Mouse (Mus musculus) mesoderm, embryonic 11.5 days (tissue): ENCODE data around the gene 1110008L16Rik.
"Not testable (repeated sequence)": the region's sequence is repeated elsewhere in the genome, so short reads cannot be mapped to it uniquely, and the experiment has no call there.

ENCODE experiments used
- DNase-seq: peaks from one replicate; pipeline ENCODE4 v3.0.0-alpha.2; 2012; ENCODE audit warnings: low read depth, low spot score

The 1110008L16Rik gene

DNA sequence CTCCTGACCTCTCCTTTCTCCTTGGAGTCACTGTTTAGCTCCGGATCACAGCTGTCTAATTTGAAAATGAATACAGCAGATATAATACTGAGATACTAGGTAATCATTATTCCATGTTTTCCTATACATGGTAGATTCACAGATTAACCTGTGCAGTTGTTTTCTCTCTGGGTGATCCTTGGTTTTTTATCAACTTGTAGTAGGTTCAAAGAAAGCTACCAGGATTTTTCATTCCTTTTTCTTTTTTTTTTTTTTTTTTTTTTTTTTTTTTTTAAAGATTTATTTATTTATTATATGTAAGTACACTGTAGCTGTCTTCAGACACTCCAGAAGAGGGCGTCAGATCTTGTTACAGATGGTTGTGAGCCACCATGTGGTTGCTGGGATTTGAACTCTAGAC lies 39.1 kb downstream of the 1110008L16Rik start:
- DNase-seq = not testable (repeated sequence)

DNA sequence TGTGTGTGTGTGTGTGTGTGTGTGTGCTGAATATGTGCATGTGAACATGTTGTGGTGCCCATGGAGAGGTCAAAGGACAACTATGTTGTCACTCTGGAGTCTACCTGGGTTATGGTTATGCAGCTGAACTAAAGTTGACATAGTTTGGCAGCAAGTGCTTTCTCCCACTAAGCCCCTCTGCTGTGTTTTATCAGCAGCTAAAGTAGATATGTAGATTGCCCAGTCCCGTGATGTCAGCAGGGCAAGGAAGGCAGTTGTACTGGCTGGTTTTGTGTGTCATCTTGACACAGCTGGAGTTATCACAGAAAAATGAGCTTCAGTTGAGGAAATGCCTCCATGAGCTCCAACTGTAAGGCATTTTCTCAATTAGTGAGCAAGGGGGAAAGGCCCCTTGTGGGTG lies 43.7 kb downstream of the 1110008L16Rik start:
- not testable (repeated sequence) for DNase-seq

DNA sequence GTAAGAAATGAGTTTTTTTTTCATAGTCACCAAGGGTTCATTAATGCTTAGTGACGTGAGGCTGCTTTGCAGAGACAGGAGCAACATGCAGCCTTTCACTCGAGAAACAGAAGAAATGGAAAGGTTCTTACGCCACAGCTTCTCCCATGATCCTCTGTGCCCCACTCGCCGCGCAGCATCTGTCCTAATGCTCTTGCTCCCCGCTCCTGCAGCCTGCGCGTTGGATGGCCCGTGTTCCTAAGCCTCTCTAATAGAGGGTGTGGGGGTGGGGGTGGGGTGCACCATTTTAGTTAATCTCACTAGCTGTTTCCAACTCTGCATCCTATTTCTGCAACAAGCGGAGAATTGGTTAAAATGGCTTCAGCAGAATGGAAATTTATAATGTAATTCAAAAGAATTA lies 44.6 kb downstream of the 1110008L16Rik start:
- DNase-seq = no peak

DNA sequence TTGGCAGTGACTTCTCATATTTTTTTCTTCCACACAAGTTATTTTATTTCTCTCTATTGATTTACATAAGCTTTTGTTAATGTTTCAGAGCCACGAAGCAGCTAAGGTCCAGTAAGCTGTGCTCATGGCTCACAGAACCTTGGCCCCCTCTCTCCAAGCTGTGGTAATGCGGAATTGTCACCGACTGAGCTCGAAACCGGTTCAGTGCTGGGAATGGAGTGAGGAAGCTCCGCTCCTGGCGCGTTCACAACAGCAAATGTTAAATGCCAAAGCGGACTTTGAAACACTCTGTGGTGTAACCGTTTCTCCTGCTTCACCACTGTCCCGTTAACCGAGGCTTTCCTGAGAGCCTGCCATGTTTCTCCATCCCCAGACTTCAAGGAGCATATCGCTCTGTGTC lies 45.2 kb downstream of the 1110008L16Rik start:
- DNase-seq = no peak

DNA sequence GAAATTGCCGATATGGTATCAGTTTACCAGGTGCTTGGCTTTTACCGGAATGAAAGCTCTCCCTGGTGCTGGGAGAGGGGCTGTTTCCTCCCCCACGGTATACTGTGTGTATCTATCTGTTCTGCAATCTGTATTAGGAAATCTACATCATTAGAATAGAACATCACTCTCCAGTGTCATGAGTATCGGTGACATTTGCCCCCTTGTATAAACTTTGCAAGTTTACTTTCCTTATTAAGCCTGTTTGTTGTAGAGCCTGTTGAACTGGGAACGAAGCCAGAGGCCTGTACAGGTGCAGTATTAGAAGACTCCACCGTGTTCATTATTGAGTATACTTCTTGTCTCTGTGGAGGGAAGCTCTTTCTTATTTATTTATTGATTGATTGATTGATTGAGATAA lies 54.0 kb downstream of the 1110008L16Rik start:
- DNase-seq = no peak

DNA sequence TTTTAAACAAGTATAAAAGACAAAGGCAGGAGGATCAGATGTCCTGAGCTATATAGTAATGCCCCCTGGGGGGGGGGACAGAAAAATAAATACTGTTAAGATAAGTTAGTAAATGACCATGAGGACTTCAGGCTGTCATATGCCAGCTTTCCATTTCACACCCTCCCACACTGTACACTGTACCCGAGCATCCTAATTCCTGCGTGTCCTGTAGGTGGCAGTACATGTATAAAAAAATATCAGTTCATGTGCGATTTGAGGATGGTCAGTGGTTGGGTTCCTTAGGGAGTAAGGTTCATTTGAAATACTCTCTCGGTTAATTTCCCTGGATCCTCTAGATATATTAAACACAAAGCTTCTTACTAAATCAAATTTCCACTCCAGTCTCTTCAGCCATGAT lies 55.5 kb downstream of the 1110008L16Rik start:
- DNase-seq = peak; percentile 43

DNA sequence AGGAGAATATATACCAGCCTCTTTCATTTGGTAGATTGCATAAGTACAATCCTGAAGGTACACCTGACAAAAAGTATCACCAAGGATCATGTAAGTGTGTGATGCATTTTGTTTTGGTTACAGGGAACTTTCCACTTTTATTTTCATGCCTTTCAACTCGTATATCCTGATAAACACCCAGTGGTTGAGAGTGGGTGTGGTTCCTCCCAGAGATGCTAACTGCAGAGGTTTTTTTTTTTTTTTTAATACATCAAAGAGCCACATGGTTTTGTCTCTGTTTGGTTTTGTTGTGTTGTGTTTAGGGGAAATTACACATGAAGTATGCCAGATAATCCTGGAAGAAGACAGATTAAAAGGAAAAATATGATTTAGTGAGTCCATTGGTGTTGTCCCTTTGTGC lies 57.9 kb downstream of the 1110008L16Rik start:
- DNase-seq = no peak

DNA sequence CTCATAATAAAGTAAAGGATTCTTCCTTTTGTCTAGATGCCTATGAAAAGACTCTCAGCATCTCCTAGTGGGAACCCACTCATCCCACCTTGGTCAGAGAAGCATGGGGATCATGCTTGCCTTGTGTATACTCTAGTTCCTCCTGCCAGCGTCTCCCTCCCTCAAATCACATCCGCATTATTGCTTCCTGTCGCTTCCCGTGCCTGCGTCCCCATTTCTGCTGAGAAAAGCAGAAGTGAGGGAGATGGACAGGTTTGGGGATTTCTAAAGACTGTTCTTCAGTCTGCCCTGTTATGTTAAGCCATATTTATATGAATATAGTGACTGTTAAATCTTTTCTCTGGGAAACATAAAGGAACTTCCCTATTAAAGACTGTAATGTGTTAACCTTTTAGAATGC lies 61.6 kb downstream of the 1110008L16Rik start:
- no peak for DNase-seq

DNA sequence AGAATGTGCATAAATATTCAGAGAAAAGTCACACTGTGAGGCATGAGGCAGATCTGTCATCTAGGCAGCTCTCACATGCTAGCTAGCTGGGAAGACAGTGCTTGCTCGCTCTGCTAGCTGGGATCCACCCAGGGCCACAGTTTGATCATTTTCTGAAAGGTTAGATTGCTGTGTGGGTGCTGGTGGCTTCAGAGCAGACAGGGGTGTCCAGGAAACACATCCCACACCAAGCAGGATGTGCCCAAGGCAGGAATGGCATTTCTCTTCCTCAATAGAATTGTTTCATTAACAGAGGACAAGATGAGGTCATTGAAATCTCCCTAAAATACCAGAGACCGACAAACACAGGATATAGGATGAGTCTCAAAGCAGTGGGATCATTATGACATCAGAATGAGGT lies 65.7 kb downstream of the 1110008L16Rik start:
- DNase-seq = no peak

DNA sequence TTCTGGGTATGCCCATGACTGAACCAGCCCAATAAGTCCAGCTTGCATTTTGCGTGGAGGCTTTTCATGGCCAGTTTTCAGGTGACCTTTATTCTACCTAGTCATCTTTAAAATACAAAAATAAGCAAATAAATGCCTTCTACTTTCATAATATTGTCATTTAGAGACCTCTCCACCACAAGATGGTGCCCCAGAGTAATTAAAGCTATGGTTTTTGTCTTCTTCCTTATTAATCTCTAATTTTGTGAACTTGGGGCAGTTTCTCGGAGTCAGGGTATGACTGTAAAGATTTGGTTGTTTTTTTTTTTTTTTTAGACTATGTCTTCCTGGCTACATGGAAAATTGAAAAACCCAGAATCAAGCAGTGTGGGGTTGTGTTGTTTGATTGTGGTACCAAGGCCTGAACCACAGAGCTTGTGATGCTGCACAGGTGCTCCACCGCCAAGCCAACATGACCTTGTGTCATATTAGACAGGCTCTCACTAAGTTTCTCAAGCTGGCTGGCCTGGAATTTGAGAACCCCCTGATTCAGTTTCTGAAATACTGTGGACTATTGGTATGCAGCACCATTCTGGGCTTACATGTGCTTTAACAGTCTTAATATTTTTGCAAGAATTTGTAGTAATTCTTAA lies 73.2 kb downstream of the 1110008L16Rik start:
- DNase-seq = no peak

DNA sequence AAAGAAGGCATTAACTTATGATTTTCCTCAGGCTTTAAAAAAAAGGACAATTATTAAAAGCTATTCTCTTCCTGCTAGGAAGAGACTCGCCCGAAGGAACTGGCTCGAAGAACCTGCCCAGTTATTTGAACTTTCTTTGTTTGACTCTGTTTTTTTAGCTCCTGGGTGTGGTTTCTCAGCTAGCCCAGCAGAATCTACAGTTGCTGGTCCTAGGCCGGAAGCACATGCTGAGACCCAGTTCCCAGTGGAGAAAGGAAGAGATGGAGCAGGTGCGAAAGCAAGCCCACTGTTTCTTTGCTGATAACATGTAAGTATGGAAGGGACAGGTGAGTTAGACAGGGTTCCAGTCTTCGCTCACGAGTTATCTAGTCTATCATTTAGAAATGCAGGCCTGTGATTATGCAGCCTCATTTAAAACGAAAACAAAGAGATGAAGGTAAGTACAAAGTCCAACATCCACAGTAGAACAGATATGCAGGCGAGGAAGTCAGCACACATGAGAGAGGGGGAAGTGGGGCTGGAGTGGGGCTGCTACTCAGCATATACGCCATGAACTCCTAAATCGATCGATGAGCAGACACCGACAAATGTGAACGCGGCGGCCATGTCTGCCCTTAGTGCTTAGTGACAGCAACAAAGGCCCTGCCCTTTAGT lies 77.7 kb downstream of the 1110008L16Rik start:
- no peak for DNase-seq

DNA sequence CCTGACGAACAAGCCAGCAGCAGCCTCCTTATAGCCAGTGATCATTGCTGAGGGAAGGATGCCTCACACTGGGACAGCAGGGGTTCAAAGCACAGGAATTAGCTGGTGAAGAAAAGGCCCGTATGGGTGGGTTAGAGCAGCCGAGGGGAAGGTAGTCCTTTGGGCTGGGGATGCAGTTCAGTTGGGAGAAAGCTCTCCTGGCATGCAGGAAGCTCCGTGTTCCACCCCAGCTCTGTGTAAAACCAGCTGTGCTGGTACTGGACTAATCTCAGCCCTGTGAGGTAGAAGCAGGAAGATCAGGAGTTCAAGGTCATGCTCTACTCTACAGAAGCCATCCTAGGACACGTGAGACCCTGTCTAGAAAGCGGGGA lies 78.2 kb downstream of the 1110008L16Rik start:
- DNase-seq = no peak

DNA sequence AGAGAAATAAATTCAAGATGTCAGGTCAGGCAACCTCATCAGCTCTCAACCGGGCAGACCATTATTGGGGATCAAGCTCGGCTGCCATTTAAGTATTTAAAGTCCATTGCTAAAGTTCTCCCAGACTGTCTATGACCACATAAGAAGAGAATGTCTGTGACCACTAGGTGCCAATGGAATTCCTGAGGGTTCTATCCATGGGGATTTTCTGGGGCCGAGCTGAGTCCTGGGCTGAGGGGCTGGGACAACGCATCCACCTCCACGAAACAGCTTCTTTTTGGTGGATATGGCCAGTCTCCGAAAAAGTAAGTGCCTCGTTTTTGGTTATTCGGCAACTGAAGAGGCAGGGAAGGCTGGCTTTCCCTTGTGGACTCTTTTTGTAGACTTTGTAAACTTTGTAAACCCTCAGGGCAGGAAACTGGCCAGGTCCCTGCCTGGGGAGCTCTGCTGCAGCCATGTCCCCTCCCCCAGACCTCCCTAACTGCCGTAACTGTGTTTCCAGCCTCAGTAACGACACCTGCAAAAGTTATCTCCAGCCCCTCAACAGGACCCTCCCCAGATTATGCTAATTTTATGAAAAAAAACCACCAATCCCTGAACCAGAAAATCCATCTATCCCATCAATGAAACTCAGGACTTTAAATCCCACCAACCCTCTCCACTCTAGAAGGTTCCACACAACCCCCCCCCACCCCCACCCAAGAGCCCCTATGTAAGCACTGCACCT lies 84.8 kb downstream of the 1110008L16Rik start, which contains the start of gene Psma6:
Gene Psma6, plus strand, starts transcription at position 200 of the 727 bp plus-strand sequence.
- DNase-seq = peak; percentile 14

DNA sequence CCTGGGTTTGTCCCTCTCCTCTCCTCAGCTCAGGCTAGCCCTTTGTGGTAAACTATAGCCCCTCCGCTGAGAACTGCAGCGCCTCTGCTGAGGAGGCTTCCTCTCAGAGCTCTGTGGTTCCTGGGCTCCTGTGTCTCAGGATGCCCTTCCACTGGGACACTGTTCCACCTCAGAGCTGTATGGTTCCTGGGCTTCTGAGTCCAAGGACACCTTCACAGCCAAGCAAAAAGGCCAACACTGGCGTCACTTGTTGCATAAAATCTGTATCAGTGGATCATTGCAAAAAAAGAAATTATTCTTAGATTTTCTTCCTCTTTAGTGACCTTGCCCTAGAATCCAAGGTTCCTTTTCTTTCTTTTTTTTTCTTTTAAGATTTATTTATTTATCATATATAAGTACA lies 85.4 kb downstream of the 1110008L16Rik start:
- DNase-seq = no peak

DNA sequence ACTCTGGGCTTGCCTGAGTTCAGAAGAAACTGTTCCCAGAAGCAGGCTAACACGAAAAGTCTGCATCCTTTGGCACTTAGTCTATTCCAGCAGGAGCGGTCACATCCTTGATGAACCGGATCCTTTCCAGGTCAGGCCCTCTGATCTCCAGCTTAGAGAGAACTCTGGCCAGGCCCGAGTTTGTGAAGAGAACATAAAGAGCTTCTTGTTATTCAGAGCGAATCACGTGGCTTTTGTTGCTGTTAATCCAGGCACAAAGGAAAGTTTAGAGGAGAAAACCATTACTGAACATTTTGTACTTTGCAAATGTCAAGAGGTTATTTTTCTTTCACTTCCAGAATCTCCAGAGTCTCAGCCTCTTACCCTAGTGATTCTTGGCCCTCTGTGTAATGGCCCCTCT lies 86.6 kb downstream of the 1110008L16Rik start:
- peak; percentile 13 for DNase-seq

DNA sequence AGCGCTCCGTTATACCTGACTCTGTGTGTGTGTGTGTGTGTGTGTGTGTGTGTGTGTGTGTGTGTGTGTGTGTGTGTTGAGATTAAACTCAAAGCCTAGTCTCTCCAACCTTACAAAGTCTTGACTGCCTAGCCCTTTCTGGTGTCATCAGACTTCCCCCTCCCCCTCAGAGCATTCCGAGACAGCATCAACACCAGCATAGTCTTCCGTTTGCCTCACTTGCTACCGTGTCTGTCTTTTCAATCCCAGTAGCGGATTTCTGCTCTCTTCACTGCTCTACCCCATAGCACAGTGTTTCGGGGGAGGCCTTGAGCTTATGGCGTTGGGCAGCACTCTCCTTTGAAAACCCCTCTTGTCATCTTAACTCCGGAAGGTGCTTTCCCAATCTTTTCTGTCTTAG lies 87.1 kb downstream of the 1110008L16Rik start:
- DNase-seq = no peak

DNA sequence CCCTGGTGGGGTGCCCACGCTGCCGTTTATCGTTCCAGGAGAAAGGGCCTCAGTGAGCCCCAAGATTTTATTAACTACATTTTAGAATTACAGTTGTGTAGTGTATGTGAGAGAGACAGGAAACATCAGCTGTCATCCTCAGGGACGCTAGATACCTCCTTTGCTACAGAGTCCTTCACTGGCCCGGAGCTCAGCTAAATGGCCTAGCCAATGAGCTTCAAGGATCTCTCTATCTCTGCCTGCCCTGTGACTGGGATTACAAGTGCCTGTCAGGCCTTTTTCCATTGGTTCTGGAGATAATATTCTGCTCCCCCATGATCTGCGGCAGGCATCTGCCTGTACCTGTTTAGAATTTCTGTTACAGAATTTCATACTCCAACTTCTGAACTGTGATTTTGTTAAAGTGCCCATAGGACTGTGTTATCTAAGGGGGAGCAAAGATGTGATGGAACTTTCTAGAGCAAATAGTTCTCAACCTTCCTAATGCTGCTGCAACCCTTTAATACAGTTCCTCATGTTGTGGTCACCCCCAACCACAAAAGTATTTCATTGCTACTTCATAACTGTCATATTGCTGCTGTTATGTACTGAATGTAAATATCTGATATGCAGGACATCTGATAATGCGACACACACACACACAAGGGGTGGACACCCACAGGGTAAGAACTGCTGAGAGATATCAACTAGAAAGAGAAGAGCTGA lies 87.9 kb downstream of the 1110008L16Rik start:
- DNase-seq = no peak

DNA sequence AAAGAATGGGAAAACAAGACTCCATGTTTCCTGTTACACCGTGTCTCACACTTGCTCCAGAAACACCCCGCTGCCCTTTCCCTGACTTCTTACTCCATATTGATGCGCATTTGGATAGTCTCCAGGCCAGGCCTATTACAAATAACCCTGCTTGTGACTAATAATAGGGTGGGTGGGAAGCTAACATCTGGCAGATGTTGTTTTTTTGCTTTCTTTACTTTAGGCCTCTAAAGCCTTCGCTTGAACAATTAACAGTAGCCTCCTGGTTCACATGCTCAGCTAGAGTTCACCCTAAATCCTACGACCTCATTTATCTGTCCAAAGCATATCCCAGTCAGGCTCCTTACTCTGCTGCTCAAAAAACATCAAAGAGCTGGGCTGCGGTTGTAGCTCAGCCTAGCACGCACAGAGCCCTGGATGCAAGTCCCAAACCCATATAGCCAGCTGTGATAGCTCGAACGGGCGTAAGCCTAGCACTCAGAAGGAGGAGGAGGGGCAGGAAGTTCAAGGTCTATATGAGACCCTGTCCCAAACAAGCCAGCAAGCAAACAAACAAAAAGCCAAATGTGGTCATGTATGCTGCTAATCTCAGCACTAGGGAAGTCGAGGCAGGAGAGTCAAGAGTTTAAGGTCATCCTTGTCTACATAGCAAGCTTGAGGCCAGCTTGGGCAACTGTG lies 88.5 kb downstream of the 1110008L16Rik start:
- no peak for DNase-seq

DNA sequence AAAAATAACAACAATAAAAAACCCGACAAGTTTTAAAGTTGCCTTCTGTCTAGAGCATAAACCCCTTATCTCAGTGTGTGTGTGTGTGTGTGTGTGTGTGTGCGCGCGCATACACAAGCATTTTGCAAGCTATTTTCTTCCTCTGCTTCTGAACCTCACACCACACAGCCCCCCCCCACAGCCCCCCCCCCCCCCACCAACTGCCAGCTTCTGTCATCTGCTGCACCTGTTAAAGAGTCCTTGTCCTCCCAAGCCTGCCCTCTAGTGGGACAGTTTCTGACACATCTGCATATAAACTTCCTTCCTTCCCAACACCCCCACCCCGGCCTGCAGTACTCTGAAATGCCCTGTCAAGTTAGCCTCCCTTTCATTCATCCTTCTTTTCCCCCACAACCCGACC lies 89.1 kb downstream of the 1110008L16Rik start:
- DNase-seq = peak; percentile 47

DNA sequence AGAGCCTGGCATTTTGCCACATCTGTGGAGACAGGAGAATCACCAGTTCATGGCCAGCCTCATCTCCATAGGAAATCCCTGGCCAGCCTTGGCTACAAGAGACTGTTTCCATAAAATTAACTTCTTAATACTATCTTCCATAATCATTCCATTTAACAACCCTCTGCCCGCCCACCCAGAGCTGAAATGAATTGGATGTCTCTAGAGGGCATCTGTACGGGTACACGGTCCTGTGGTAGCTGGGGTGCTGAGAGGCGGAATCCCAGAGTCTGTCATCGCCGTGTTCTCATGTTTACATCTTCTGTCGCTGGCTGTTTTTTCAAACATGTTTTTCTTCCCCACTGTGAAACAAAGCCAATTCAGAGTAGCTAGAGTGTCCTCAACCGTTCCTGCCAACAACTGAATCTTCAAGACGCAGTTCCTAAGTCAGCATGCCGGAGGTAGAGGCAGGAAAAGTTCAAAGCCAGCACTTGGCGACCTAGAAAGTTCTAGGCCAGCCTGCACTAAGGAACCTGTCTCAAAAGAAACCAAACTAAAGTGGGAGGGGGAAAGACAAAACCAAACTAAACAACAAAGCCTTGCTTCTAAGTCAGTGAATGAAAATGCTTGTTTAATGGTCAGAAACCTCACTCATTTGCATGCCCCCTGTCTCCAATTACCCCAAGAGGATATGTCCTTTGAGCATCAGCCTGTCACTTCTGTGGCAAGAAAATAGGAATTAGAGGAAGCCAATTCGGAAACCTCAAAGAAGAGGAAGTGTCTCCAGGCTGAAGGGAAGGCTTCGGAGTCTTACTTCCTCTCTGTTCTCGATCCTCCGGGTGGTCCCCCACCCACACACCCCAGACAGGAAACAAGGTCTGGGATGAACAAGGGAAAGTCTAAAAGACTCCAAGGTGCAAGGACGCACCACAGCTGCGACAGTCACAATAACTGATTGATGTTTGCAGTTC lies 90.0 kb downstream of the 1110008L16Rik start:
- DNase-seq = no peak

DNA sequence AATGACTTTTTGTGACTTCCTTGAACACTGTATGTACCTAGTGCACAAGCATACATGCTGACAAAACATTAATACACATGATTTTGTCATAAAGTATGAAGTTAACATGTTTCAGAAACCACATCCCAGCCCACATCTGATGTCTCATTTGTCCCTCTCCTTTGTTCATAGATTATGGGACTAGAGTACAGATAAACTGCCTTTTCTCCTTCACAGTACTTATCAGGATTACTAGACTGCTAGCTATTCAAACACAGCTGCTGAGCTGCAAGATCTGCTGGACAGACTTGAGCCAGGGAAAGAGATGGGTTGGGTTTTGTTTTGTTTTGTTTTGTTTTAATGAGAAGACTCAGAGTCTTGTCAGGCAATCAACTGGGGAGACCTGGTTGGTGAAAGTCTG lies 92.7 kb downstream of the 1110008L16Rik start:
- DNase-seq = no peak
